Mouse (Mus musculus): ENCODE data around the gene Mtch1. TPM values are rescaled to one million over a fixed set of nuclear protein-coding genes. Genes with fewer than 3 reads are reported as not detected.

Mtch1 gene
- total and polyA plus RNA-seq, 3 experiments: 78.7 to 175 (median 101) TPM

- Histone ChIP-seq H3K36me3 (replicated peaks) (no peaks in the 10 kb centered on the region), H3K4me1 (ENCODE audit: insufficient read depth, low read depth, low read length) (peaks cover 15% of the 10 kb centered on the region), H3K9me3 (replicated peaks) (peaks cover 2% of the 10 kb centered on the region), H3K4me3 (ENCODE audit: low read depth, low read length) (no peak overlapping the region), H3K27me3 (ENCODE audit: insufficient read depth, low read length) (peaks cover 15% of the 10 kb centered on the region)
- TF ChIP-seq GATA1 (IDR thresholded peaks at IDR 0.05; ENCODE audit: borderline replicate concordance, low read length) (no peak), CTCF (IDR thresholded peaks at IDR 0.05; ENCODE audit: low read depth, low read length) (no peak), GATA2 (IDR thresholded peaks at IDR 0.05; ENCODE audit: borderline replicate concordance, low read depth, low read length) (no peak), TAL1 (conservative IDR thresholded peaks at IDR 0.05; ENCODE audit: low read depth, low read length) (no peak), POLR2AphosphoS5 (IDR thresholded peaks at IDR 0.05; ENCODE audit: insufficient replicate concordance, low read depth, low read length) (no peak)
- ATAC-seq (ENCODE audit: extremely low read depth, insufficient number of reproducible peaks, low FRiP score, poor library complexity, severe bottlenecking) (no peak), DNase-seq (ENCODE audit: low spot score) (no peak)
Measured at GRCm38 (mm10) chr17:29311602-29312001, 36.1 kb downstream of the Mtch1 start.

- peaks cover 8% of the 10 kb centered on the region for H3K4me1 ChIP-seq (ENCODE audit: insufficient read depth, low read depth, low read length)
- peaks cover 18% of the 10 kb centered on the region for H3K27me3 ChIP-seq (ENCODE audit: insufficient read depth, low read length)
- no peak for DNase-seq (ENCODE audit: low spot score)
- TF ChIP-seq TAL1 (conservative IDR thresholded peaks at IDR 0.05; ENCODE audit: low read depth, low read length): no peak
- no peak for TF ChIP-seq POLR2AphosphoS5 (IDR thresholded peaks at IDR 0.05; ENCODE audit: insufficient replicate concordance, low read depth, low read length)
- no peak for TF ChIP-seq CTCF (IDR thresholded peaks at IDR 0.05; ENCODE audit: low read depth, low read length)
- TF ChIP-seq GATA1 (IDR thresholded peaks at IDR 0.05; ENCODE audit: borderline replicate concordance, low read length): no peak
- TF ChIP-seq GATA2 (IDR thresholded peaks at IDR 0.05; ENCODE audit: borderline replicate concordance, low read depth, low read length): no peak
- H3K9me3 ChIP-seq (replicated peaks): peaks cover 2% of the 10 kb centered on the region
- H3K36me3 ChIP-seq (replicated peaks): no peaks in the 10 kb centered on the region
- no peak for ATAC-seq (ENCODE audit: extremely low read depth, insufficient number of reproducible peaks, low FRiP score, poor library complexity, severe bottlenecking)
- no peak overlapping the region for H3K4me3 ChIP-seq (ENCODE audit: low read depth, low read length)
Measured at GRCm38 (mm10) chr17:29310056-29310623, 37.6 kb downstream of the Mtch1 start.

- ATAC-seq (ENCODE audit: extremely low read depth, insufficient number of reproducible peaks, low FRiP score, poor library complexity, severe bottlenecking) (no peak), DNase-seq (ENCODE audit: low spot score) (no peak)
- Histone ChIP-seq H3K36me3 (replicated peaks) (peaks cover 27% of the 10 kb centered on the region), H3K27me3 (ENCODE audit: insufficient read depth, low read length) (peaks cover 13% of the 10 kb centered on the region; the same call in 1 of the 2 replicates), H3K4me3 (ENCODE audit: low read depth, low read length) (no peak overlapping the region), H3K9me3 (replicated peaks) (no peaks in the 10 kb centered on the region), H3K4me1 (ENCODE audit: insufficient read depth, low read depth, low read length) (peaks cover 10% of the 10 kb centered on the region)
- TF ChIP-seq POLR2AphosphoS5 (IDR thresholded peaks at IDR 0.05; ENCODE audit: insufficient replicate concordance, low read depth, low read length) (no peak), GATA1 (IDR thresholded peaks at IDR 0.05; ENCODE audit: borderline replicate concordance, low read length) (no peak)
Measured at GRCm38 (mm10) chr17:29305871-29306270, 41.9 kb downstream of the Mtch1 start.

- no peak for ATAC-seq (ENCODE audit: extremely low read depth, insufficient number of reproducible peaks, low FRiP score, poor library complexity, severe bottlenecking)
- no peaks in the 10 kb centered on the region for H3K9me3 ChIP-seq (replicated peaks)
- peaks cover 10% of the 10 kb centered on the region for H3K4me1 ChIP-seq (ENCODE audit: insufficient read depth, low read depth, low read length)
- peaks cover 32% of the 10 kb centered on the region for H3K36me3 ChIP-seq (replicated peaks)
- no peak overlapping the region for H3K4me3 ChIP-seq (ENCODE audit: low read depth, low read length)
- TF ChIP-seq TAL1 (conservative IDR thresholded peaks at IDR 0.05; ENCODE audit: low read depth, low read length): no peak
- no peak for TF ChIP-seq GATA1 (IDR thresholded peaks at IDR 0.05; ENCODE audit: borderline replicate concordance, low read length)
- TF ChIP-seq CTCF (IDR thresholded peaks at IDR 0.05; ENCODE audit: low read depth, low read length): no peak
- TF ChIP-seq GATA2 (IDR thresholded peaks at IDR 0.05; ENCODE audit: borderline replicate concordance, low read depth, low read length): no peak
- no peak for TF ChIP-seq POLR2AphosphoS5 (IDR thresholded peaks at IDR 0.05; ENCODE audit: insufficient replicate concordance, low read depth, low read length)
- H3K27me3 ChIP-seq (ENCODE audit: insufficient read depth, low read length): peaks cover 10% of the 10 kb centered on the region; the same call in 1 of the 2 replicates
- no peak for DNase-seq (ENCODE audit: low spot score)
Measured at GRCm38 (mm10) chr17:29305058-29305806, 42.5 kb downstream of the Mtch1 start.

- ATAC-seq (ENCODE audit: extremely low read depth, insufficient number of reproducible peaks, low FRiP score, poor library complexity, severe bottlenecking): no peak
- H3K4me3 ChIP-seq (ENCODE audit: low read depth, low read length): no peak overlapping the region
- no peaks in the 10 kb centered on the region for H3K9me3 ChIP-seq (replicated peaks)
- DNase-seq (ENCODE audit: low spot score): no peak
- peaks cover 7% of the 10 kb centered on the region; the same call in 1 of the 2 replicates for H3K27me3 ChIP-seq (ENCODE audit: insufficient read depth, low read length)
- TF ChIP-seq TAL1 (conservative IDR thresholded peaks at IDR 0.05; ENCODE audit: low read depth, low read length) (no peak), GATA1 (IDR thresholded peaks at IDR 0.05; ENCODE audit: borderline replicate concordance, low read length) (no peak), CTCF (IDR thresholded peaks at IDR 0.05; ENCODE audit: low read depth, low read length) (no peak), GATA2 (IDR thresholded peaks at IDR 0.05; ENCODE audit: borderline replicate concordance, low read depth, low read length) (no peak), POLR2AphosphoS5 (IDR thresholded peaks at IDR 0.05; ENCODE audit: insufficient replicate concordance, low read depth, low read length) (no peak)
- H3K4me1 ChIP-seq (ENCODE audit: insufficient read depth, low read depth, low read length): peaks cover 8% of the 10 kb centered on the region
- peaks cover 40% of the 10 kb centered on the region for H3K36me3 ChIP-seq (replicated peaks)
Measured at GRCm38 (mm10) chr17:29304376-29305057, 43.2 kb downstream of the Mtch1 start.

- TF ChIP-seq GATA1 (IDR thresholded peaks at IDR 0.05; ENCODE audit: borderline replicate concordance, low read length) (no peak), POLR2AphosphoS5 (IDR thresholded peaks at IDR 0.05; ENCODE audit: insufficient replicate concordance, low read depth, low read length) (no peak), TAL1 (conservative IDR thresholded peaks at IDR 0.05; ENCODE audit: low read depth, low read length) (no peak), CTCF (IDR thresholded peaks at IDR 0.05; ENCODE audit: low read depth, low read length) (no peak)
- Histone ChIP-seq H3K36me3 (replicated peaks) (peaks cover 46% of the 10 kb centered on the region), H3K4me1 (ENCODE audit: insufficient read depth, low read depth, low read length) (peaks cover 8% of the 10 kb centered on the region), H3K27me3 (ENCODE audit: insufficient read depth, low read length) (peaks cover 7% of the 10 kb centered on the region; the same call in 1 of the 2 replicates), H3K9me3 (replicated peaks) (no peaks in the 10 kb centered on the region), H3K4me3 (ENCODE audit: low read depth, low read length) (no peak overlapping the region)
- no peak for ATAC-seq (ENCODE audit: extremely low read depth, insufficient number of reproducible peaks, low FRiP score, poor library complexity, severe bottlenecking)
- no peak for DNase-seq (ENCODE audit: low spot score)
Measured at GRCm38 (mm10) chr17:29303856-29304255, 43.9 kb downstream of the Mtch1 start.
